Mouse (Mus musculus) stomach, embryonic 15.5 days (tissue): Measurements from ENCODE around the gene Fam110c. TPM values are rescaled to one million over a fixed set of nuclear protein-coding genes. Genes with fewer than 3 reads are reported as not detected.
"Not testable (repeated sequence)": the region's sequence is repeated elsewhere in the genome, so short reads cannot be mapped to it uniquely, and the experiment has no call there.

Experiments
- ATAC-seq: fragments of 200-750 bp; cut with Nextera tagmentation; 2 replicates; pipeline ENCODE4 v1.8.0; 2017; ENCODE audit warnings: low read depth, moderate number of reproducible peaks, moderate TSS enrichment; ENCODE audit not compliant: insufficient read depth, low FRiP score
- H3K27ac ChIP-seq: fragments of 300-500 bp; sonication (generic); 2 replicates; pipeline ENCODE4 v1.5.1; 2015; ENCODE audit warnings: mild to moderate bottlenecking, inconsistent platforms
- H3K27me3 ChIP-seq: fragments of 300-500 bp; sonication (generic); replicated peaks from 2 replicates; pipeline ENCODE4 v1.6.1; 2015; ENCODE audit warnings: inconsistent platforms
- H3K36me3 ChIP-seq: fragments of 300-500 bp; sonication (generic); 2 replicates; pipeline ENCODE4 v1.6.1; 2015; ENCODE audit warnings: inconsistent platforms
- H3K4me1 ChIP-seq: fragments of 300-500 bp; sonication (generic); 2 replicates; pipeline ENCODE4 v1.6.1; 2015; ENCODE audit warnings: inconsistent platforms
- H3K4me2 ChIP-seq: fragments of 300-500 bp; sonication (generic); 2 replicates; pipeline ENCODE4 v1.6.1; 2015; ENCODE audit warnings: mild to moderate bottlenecking, inconsistent platforms
- H3K4me3 ChIP-seq: fragments of 300-500 bp; sonication (generic); replicated peaks from 2 replicates; pipeline ENCODE4 v1.5.1; 2015; ENCODE audit warnings: inconsistent platforms
- H3K9ac ChIP-seq: fragments of 300-500 bp; sonication (generic); 2 replicates; pipeline ENCODE4 v1.6.1; 2015; ENCODE audit warnings: inconsistent platforms
- H3K9me3 ChIP-seq: fragments of 300-500 bp; sonication (generic); 2 replicates; pipeline ENCODE4 v1.6.1; 2016; ENCODE audit warnings: inconsistent platforms
- WGBS: fragments of 180-500 bp; shearing (Covaris S2); methylation state at CpG from one replicate; pipeline ENCODE4 v1.1.7; 2015; 5-methylcytosine and 5-hydroxymethylcytosine counted together
- polyA plus RNA-seq: library from polyadenylated mRNA; unstranded; fragments of >200 nt; fragmentation: Nextera tagmentation; extraction: Ambion mirVana; gene quantifications from 2 replicates; pipeline ENCODE4 v1.2.1, GENCODE M21; 2015

Gene Fam110c
- polyA plus RNA-seq, result 10.1 and 11.2 TPM in 2 replicates

- WGBS, result under 1% methylated on average over 50 of the region's 50 CpGs
- Histone ChIP-seq H3K4me3 (peak within 1 kb of the TSS; percentile 57), H3K27ac (peak within 1 kb of the TSS; percentile 69), H3K36me3 (no peaks in the 10 kb centered on the region), H3K9me3 (no peaks in the 10 kb centered on the region), H3K9ac (peak within 1 kb of the TSS; percentile 53), H3K4me1 (peaks cover 4% of the 10 kb centered on the region; the same call in 1 of the 2 replicates), H3K27me3 (peaks cover 10% of the 10 kb centered on the region; the same call in 1 of the 2 replicates), H3K4me2 (peak within 1 kb of the TSS; percentile 90)
- ATAC-seq, result peak; percentile 94
These were observed at the start of gene Fam110c for GRCm38 (mm10) chr12:31073412-31074354. TSS of gene Fam110c (plus strand) at chr12:31073861.

GRCm38 (mm10) chr12:31026423-31026822 lies 47.2 kb upstream of the Fam110c start:
- Histone ChIP-seq H3K27me3 (no peaks in the 10 kb centered on the region), H3K4me2 (no peak overlapping the region), H3K27ac (no peak overlapping the region), H3K36me3 (no peaks in the 10 kb centered on the region), H3K4me1 (no peaks in the 10 kb centered on the region), H3K4me3 (no peak overlapping the region), H3K9me3 (no peaks in the 10 kb centered on the region), H3K9ac (no peak overlapping the region)
- ATAC-seq, result no peak
- WGBS, result 23% methylated on average over 7 of the region's 7 CpGs

DNA sequence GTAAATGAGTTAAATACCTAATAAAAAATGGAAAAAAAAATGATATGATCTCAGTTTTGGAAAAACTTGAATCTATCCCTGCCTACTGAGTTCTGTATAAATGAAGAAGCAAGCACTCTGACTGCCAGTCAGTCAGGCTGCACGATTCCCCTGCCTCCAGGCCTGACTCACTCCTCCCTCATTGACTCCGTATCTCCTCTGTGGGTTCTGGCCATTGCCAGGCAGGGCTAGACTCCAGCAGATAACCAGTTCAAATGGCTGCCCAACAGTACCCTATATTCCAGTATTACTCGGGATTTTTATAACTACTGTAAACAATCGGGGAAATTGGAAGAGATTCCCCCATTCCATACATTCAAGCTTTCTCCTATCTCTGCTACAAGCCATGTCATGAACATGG lies 21.6 kb upstream of the Fam110c start:
- 77% methylated on average over 4 of the region's 4 CpGs for WGBS
- ATAC-seq, result no peak

DNA sequence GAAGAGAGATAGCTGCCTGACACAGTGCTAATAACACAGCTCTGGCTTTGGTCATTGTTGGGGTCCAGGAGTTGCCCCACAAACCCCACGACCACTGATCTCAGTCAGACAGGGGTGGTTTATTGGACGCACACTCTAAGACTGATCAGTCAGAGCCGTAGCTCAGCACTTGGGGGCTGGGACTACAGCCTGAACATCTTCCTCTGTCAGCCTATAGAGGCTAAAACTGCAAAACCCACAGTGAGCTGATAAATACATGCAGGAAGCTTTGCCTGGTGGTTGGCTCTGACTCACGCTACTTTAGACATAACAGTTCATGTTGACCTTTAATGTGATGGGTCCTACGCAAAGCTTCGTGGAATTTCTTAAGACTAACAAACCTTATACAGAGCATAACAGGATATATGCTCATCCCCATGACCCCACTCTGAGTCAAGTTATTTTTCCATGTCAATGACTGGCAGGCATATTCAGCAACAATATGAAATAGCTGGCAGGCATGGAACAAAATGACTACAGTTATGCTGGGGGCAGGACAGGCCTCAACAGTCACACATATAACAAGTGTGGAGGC lies 17.3 kb upstream of the Fam110c start:
- no peaks in the 10 kb centered on the region for H3K36me3 ChIP-seq
- WGBS, result 57% methylated on average over 6 of the region's 6 CpGs
- no peaks in the 10 kb centered on the region for H3K27me3 ChIP-seq
- no peaks in the 10 kb centered on the region for H3K4me1 ChIP-seq
- ATAC-seq, result no peak
- no peak overlapping the region for H3K9ac ChIP-seq
- H3K27ac ChIP-seq, result no peak overlapping the region
- no peak overlapping the region for H3K4me2 ChIP-seq
- no peaks in the 10 kb centered on the region for H3K9me3 ChIP-seq
- no peak overlapping the region for H3K4me3 ChIP-seq

More for the DNA sequence above, 21.6 kb upstream of the Fam110c start:
- no peaks in the 10 kb centered on the region for H3K27me3 ChIP-seq
- H3K4me2 ChIP-seq, result no peak overlapping the region
- no peaks in the 10 kb centered on the region for H3K36me3 ChIP-seq
- H3K4me3 ChIP-seq, result no peak overlapping the region
- H3K9ac ChIP-seq, result no peak overlapping the region
- H3K9me3 ChIP-seq, result no peaks in the 10 kb centered on the region
- H3K27ac ChIP-seq, result no peak overlapping the region
- H3K4me1 ChIP-seq, result no peaks in the 10 kb centered on the region

DNA sequence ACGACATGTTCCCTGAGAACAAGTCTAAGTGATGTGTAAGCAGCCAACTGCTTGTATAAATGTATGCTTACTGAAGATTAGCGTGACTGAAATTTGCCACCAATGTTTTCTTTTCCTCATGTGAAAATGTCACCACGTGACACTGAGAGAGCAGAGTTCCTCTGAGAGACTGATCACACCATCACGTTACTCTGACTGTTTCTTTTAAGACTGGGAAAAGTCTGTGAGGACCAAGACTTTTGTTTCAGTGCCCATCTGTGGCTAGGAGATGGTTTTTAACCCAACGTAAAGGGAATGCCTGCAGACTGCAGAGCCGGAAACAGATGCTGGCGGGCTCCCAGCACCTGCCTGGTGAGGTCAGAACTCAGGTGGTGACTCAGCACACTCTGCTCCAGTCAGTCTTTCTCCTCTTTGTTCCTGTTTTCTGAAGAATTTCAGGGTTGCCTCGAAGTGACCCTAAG lies 14.2 kb upstream of the Fam110c start:
- Histone ChIP-seq H3K27me3 (no peaks in the 10 kb centered on the region), H3K36me3 (no peaks in the 10 kb centered on the region), H3K9ac (no peak overlapping the region), H3K9me3 (no peaks in the 10 kb centered on the region), H3K4me3 (no peak overlapping the region), H3K27ac (peak overlapping the region; percentile 31; the same call in 1 of the 2 replicates), H3K4me2 (no peak overlapping the region), H3K4me1 (no peaks in the 10 kb centered on the region)
- 39% methylated on average over 8 of the region's 8 CpGs for WGBS
- peak; percentile 58; the same call in 1 of the 2 replicates for ATAC-seq

DNA sequence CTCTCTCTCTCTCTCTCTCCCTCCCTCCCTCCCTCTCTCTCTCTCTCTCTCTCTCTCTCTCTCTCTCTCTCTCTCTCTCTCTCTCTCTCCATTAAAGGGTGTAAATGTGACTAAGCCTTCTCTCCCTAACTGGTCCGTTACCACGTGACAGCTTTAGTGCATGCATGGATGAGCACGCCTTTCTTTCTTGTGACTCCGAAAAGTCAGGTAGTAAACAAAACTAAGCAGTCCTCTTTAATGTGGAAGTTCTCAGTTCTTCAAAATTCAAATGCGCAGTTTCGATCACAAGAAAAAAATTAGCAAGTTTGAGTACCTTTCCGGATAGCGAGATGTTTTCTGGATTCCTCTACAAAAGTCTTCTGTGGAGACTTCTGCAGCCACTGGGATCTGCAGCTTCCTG lies 13.4 kb upstream of the Fam110c start:
- Histone ChIP-seq H3K4me3 (no peak overlapping the region), H3K27me3 (no peaks in the 10 kb centered on the region), H3K4me1 (no peaks in the 10 kb centered on the region), H3K9me3 (no peaks in the 10 kb centered on the region), H3K27ac (no peak overlapping the region), H3K9ac (no peak overlapping the region), H3K36me3 (no peaks in the 10 kb centered on the region), H3K4me2 (no peak overlapping the region)
- 54% methylated on average over 8 of the region's 8 CpGs for WGBS
- ATAC-seq, result no peak

DNA sequence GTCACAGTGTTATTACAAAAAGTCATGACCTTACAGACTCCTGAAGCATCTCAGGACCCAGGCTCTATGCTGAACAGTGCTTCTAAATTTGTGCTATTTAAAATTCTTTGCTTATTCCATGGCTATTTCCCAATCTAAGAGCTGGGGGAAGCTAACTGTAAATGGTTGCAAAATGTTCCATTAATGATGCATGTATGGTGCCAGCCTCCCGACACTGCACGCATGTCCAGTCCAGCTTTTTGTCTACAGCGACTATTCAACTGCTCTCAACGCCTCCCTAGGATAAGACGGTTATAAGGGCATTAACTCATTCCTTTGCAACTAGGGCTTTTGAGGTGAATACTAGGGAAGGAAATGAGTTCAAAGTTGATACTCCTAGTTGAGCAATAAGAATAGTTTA lies 2.4 kb upstream of the Fam110c start:
- no peak overlapping the region for H3K4me2 ChIP-seq
- H3K4me3 ChIP-seq, result no peak overlapping the region
- 80% methylated on average over 5 of the region's 5 CpGs for WGBS
- no peaks in the 10 kb centered on the region for H3K9me3 ChIP-seq
- H3K36me3 ChIP-seq, result no peaks in the 10 kb centered on the region
- H3K27ac ChIP-seq, result no peak overlapping the region
- ATAC-seq, result no peak
- H3K9ac ChIP-seq, result no peak overlapping the region
- H3K27me3 ChIP-seq, result peaks cover 10% of the 10 kb centered on the region; the same call in 1 of the 2 replicates
- H3K4me1 ChIP-seq, result peaks cover 4% of the 10 kb centered on the region; the same call in 1 of the 2 replicates

DNA sequence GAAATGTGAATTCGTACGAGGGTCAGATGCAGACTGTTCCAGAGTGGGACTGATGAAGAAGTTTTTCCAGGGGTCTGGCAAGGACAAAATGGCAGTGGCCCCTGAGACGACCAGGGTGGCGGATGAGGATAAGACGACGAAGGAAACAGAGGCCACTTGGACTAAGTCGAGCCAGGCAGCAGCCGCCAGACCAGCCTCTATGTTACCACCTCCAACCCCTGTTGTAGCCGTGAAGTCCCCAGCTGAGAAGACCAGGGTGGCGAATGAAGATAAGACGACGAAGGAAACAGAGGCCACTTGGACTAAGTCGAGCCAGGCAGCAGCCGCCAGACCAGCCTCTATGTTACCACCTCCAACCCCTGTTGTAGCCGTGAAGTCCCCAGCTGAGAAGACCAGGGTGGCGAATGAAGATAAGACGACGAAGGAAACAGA lies 710 bp downstream of the Fam110c start:
- H3K36me3 ChIP-seq, result not testable (repeated sequence)
- peak overlapping the region; percentile 69; the same call in 1 of the 2 replicates for H3K27ac ChIP-seq

DNA sequence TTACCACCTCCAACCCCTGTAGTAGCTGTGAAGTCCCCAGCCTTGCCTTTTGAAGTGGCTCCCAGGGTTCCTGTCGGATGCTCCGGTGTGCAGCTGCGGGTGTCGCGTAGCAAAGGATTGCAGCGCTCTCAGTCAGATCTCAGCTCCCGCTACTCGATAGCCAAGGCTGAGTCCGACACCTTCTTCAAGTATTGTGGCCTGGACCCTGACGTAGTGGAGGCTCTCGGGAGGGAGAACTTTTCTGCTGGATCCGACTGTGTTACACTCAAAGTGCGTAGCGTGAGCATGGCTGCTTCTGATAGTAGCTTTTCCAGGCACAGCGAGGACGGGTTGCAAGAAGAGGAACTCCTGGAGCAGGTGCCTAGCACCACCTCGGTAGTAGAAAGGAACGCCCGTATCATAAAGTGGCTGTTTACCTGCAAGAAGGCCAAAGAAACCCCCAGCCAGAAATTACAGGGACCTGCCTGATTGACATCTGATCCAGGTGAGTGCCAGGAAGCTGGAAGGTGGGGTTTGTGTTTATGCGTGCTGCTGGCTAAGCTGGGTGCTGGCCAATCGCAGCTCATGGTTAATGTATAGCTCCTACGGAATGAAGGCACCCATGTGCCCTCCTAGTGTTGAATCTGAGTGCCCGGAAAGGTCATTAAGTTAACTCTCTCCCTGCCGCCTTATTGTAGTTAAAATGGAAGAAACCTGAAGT lies 1.3 kb downstream of the Fam110c start:
- Histone ChIP-seq H3K27me3 (peaks cover 10% of the 10 kb centered on the region; the same call in 1 of the 2 replicates), H3K4me3 (peak overlapping the region; percentile 57), H3K36me3 (no peaks in the 10 kb centered on the region), H3K27ac (peak overlapping the region; percentile 69), H3K4me2 (peak overlapping the region; percentile 58), H3K9me3 (no peaks in the 10 kb centered on the region), H3K4me1 (peaks cover 4% of the 10 kb centered on the region; the same call in 1 of the 2 replicates), H3K9ac (peak overlapping the region; percentile 23; the same call in 1 of the 2 replicates)
- WGBS, result 2% methylated on average over 24 of the region's 24 CpGs
- ATAC-seq, result peak; percentile 80

More for the DNA sequence above, 710 bp downstream of the Fam110c start:
- peak overlapping the region; percentile 57 for H3K4me3 ChIP-seq
- not testable (repeated sequence) for H3K9me3 ChIP-seq, H3K4me1 ChIP-seq
- WGBS, result under 1% methylated on average over 18 of the region's 18 CpGs
- ATAC-seq, result 0 out of 2 replicates have a peak, but pooled peaks have one; percentile 18
- peak overlapping the region; percentile 53 for H3K9ac ChIP-seq
- peaks cover 10% of the 10 kb centered on the region; the same call in 1 of the 2 replicates for H3K27me3 ChIP-seq
- H3K4me2 ChIP-seq, result peak overlapping the region; percentile 90

GRCm38 (mm10) chr12:31077020-31077419 lies 3.4 kb downstream of the Fam110c start:
- H3K9ac ChIP-seq, result no peak overlapping the region
- 0 out of 2 replicates have a peak overlapping the region, but pooled peaks have one; percentile 8 for H3K4me3 ChIP-seq
- 69% methylated on average over 7 of the region's 7 CpGs for WGBS
- H3K36me3 ChIP-seq, result no peaks in the 10 kb centered on the region
- peaks cover 10% of the 10 kb centered on the region; the same call in 1 of the 2 replicates for H3K27me3 ChIP-seq
- H3K9me3 ChIP-seq, result no peaks in the 10 kb centered on the region
- ATAC-seq, result no peak
- no peak overlapping the region for H3K27ac ChIP-seq
- H3K4me1 ChIP-seq, result peaks cover 4% of the 10 kb centered on the region; the same call in 1 of the 2 replicates
- H3K4me2 ChIP-seq, result 0 out of 2 replicates have a peak overlapping the region, but pooled peaks have one; percentile 11

- 45% methylated on average over 4 of the region's 4 CpGs for WGBS
- Histone ChIP-seq H3K27ac (no peak overlapping the region), H3K9ac (no peak overlapping the region), H3K9me3 (no peaks in the 10 kb centered on the region), H3K4me3 (no peak overlapping the region), H3K4me2 (no peak overlapping the region), H3K4me1 (peaks cover 4% of the 10 kb centered on the region; the same call in 1 of the 2 replicates), H3K27me3 (peaks cover 10% of the 10 kb centered on the region; the same call in 1 of the 2 replicates), H3K36me3 (no peaks in the 10 kb centered on the region)
- no peak for ATAC-seq
These were observed 4.4 kb downstream of the Fam110c start for GRCm38 (mm10) chr12:31078030-31078429.
